Mouse (Mus musculus): ENCODE measurements around the gene Gm4553.
"Not testable (repeated sequence)": the region's sequence is repeated elsewhere in the genome, so short reads cannot be mapped to it uniquely, and the experiment has no call there.

The Gm4553 gene

DNA sequence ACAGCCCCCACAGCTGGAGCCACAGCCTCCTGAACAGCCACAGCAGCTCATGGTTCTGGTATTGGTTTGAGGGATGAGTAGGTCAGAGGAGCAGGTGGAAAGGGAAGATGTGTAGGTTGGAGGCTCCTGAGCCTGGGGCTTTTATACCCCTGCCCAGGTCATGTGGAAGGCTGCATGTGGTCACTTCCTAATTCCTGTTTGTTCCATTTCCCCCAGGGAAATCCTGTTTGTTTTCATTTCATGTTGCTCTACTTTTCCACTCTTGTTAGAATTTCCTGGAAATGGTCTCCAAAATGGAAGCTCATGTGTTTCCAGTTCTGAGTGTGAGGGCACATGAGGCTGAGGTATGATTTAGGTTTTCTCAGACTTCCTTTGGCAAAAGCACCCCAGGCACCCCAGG, at the start of gene Gm4553:
Gene Gm4553 (minus strand): TSS at position 101 of the 400 bp plus-strand sequence.
- not testable (repeated sequence) for DNase-seq (ENCODE audit: low spot score in 2 of 2)

DNA sequence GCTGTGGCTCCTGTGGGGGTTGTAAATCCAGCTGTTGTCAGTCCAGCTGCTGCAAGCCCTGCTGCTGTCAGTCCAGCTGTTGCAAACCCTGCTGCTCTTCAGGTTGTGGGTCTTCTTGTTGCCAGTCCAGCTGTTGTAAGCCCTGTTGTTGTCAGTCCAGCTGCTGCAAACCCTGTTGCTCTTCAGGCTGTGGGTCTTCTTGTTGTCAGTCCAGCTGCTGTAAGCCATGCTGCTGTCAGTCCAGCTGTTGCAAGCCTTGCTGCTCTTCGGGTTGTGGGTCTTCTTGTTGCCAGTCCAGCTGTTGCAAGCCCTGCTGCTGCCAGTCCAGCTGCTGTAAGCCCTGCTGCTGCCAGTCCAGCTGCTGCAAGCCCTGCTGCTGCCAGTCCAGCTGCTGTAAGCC, 46.6 kb upstream of the Gm4553 start:
- not testable (repeated sequence) for DNase-seq (ENCODE audit: low spot score in 2 of 2)

DNA sequence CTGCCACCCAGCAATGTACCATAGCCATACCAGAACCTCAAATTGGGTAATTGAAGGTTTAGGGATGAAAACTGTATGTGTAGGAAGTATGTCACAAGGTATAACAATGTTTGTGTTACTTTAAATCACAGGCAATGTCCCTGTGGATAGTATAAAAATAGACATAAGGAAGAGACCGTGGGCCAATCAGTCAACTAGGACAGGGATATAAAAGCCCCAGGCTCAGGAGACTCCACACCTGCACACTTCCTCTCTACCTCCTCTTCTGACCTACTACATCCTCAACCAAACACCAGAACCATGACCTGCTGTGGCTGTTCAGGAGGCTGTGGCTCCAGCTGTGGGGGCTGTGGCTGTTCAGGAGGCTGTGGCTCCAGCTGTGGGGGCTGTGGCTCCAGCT, 46.0 kb upstream of the Gm4553 start, which contains the start of gene Gm7579:
Gene Gm7579 (plus strand): TSS at position 301 of the 400 bp plus-strand sequence.
- DNase-seq (ENCODE audit: low spot score in 2 of 2), result no peak

DNA sequence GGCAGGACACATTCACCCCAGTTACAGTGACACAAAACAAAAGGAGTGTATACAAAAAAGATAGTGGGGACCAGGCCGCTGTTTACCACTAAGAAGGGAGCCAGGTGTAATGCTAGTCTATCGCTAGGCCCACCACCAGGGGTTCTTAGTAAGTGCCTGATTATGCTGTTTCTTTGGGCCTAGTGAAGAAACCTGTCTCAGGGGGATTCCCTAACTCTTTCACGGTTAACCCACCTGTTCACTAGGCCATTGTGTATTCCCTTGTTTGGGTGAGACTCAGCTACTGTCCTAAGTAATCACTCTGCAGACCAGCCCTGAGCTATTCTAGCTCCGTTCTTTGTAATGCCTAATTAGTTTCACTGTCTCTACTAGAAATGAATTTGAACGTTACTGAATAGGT, 41.4 kb upstream of the Gm4553 start:
- not testable (repeated sequence) for DNase-seq (ENCODE audit: low spot score in 2 of 2)

DNA sequence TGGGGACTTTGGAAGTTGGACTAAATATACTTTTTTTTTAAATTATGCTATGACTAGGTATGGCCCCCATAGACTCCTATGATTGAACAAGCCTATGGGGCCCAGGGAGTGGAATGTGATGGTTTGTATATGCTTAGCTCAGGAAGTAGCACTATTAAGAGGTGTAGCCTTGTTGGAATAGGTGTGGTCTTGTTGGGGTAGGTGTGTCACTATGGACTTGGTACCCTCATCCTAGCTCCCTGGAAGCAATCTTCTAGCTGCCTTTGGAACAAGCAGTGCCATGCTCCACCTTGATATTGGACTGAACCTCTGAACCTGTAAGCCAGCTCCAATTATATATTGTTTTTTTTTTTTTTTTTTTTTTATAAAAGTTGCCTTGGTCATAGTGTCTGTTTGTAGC, 39.9 kb upstream of the Gm4553 start:
- DNase-seq (ENCODE audit: low spot score in 2 of 2), result no peak

DNA sequence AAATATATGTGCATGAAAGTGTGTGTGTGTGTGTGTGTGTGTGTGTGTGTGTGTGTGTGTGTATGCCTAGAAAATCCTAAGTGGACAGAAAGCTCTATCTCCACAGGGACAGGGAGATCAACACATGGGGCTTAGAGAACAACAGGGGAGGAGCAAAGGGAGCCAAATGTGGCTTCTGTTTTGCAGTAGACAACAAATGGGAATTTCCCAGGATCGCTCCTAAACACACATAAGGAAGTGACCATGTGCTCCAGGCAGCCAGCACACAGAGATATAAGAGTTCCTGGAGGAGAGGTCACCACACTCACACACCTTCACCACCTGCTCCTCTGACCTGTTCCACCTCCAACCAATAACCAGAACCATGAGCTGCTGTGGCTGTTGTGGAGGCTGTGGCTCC, 35.5 kb upstream of the Gm4553 start, which contains the start of gene Krtap5-3:
Gene Krtap5-3 (plus strand): TSS at position 301 of the 400 bp plus-strand sequence.
- no peak for DNase-seq (ENCODE audit: low spot score in 2 of 2)

DNA sequence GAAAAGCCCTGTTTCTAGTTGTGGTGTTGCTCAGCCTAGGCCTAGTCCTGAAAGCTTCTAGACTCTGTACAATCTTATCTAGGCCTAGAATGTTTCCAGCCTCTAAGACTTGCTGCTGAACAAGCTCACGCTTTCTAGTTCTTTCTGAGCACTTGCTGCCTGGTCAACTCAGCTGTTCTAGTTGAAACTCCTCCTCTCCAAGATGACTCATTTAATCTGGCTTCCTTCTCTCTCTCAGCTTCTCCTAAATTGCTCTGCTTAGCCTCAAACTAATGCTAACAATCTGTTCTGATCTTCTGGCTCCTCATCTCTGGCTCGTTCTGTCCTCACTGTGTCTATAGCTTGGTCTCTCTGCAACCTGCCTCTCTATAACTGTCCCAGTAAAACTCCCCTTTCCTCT, 33.2 kb upstream of the Gm4553 start:
- no peak for DNase-seq (ENCODE audit: low spot score in 2 of 2)

DNA sequence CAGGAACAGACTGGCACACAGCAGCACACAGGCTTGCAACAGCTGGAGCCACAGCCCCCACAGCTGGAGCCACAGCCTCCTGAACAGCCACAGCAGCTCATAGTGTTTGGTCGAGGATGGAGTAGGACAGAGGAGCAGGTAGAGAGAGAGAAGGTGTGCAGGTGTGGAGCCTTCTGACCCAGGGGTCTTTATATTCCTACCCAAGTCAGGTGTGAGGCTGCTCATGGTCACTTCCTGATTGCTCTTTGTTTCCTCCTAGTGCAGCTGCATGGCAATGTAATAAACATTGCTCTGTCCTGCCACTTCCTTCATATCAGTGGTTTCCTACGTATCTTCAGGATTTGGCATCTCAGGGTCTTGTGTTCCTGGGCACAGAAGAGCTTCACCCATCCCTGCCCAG, 24.8 kb upstream of the Gm4553 start, which contains the start of gene Gm10153:
Gene Gm10153 (minus strand): TSS at position 101 of the 400 bp plus-strand sequence.
- DNase-seq (ENCODE audit: low spot score in 2 of 2), result no peak

DNA sequence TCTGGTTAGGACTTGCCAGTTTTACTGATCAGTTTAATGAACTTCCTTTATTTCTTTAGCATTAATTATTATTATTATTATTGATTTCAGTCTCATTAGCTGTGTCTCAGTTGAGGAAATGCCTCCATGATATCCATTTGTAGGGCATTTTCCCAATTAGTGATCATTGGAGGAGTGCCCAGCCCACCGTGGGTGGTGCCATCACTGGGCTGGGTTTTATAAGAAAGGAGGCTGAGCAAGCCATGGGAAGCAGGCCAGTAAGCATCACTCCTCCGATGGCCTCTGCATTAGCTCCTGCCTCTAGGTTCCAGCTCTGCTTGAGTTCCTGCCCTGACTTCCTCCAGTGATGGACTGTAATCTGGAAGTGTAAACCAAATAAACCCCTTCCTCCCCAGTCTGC, 22.6 kb upstream of the Gm4553 start:
- DNase-seq (ENCODE audit: low spot score in 2 of 2), result no peak

DNA sequence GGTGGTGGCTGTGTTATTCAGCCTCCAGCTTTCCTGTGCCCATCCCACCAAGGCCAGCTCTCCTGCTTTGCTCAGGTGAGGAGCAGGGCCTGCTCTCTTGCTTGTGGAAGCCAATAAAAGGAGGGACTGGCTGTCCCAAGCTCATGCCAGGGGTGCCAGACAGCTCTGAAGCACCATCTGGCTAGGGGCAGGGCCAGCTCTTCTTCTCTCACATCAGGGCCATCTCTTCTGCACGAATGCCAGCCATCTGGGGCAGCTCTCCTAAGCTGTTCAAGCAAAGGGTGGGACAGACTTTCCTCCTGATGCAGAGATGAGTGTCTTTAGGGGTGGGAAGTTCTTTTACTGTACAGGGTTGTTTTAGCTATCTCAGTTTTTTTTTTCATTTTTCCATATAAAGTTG, 15.5 kb upstream of the Gm4553 start:
- DNase-seq (ENCODE audit: low spot score in 2 of 2), result no peak

DNA sequence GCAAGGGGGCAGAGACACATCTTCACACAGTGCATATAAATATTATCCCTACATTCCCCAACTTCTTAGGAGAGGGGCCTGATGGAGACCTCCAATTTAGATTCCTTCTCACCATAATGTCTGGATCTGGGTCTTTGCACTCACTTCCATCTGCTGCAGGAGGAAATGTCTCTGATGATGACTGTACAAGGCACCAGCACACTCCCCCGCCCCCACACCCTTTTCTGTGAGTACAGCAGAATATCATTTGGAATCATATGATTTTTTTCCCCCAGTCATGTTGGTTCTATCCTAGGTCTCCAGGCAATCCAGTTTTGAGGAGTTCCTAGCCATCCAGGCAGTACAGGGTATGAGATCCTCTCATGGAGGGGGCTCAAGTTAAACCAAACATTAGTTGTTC, 13.1 kb upstream of the Gm4553 start:
- DNase-seq (ENCODE audit: low spot score in 2 of 2), result no peak

DNA sequence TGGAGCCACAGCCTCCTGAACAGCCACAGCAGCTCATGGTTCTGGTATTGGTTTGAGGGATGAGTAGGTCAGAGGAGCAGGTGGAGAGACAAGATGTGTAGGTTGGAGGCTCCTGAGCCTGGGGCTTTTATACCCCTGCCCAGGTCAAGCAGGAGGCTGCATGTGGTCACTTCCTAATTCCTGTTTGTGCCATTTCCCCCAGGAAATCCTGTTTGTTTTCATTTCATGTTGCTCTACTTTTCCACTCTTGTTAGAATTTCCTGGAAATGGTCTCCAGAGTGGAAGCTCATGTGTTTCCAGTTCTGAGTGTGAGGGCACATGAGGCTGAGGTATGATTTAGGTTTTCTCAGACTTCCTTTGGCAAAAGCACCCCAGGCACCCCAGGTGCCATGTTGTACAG, 10.4 kb upstream of the Gm4553 start, which contains the start of gene Krtap5-2:
Gene Krtap5-2 (minus strand): TSS at position 101 of the 400 bp plus-strand sequence.
- not testable (repeated sequence) for DNase-seq (ENCODE audit: low spot score in 2 of 2)

DNA sequence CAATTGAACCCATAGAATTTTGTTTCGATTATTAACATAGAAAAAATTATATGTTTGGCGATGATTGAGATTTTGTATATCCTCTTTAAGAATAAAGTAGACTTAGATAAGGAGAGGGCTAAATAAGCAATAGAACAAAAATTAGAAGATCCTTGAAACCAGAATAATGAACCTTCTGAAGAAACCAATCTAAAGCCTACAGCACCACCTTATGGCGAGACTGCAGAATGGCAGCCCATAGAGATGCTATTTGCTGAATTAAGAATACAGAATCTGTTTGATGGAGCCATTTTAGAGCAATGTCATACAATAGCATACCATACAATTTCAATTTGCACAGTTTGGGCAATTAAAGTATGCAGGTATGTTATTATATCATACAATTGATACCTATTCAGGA, 4.3 kb upstream of the Gm4553 start:
- no peak for DNase-seq (ENCODE audit: low spot score in 2 of 2)

DNA sequence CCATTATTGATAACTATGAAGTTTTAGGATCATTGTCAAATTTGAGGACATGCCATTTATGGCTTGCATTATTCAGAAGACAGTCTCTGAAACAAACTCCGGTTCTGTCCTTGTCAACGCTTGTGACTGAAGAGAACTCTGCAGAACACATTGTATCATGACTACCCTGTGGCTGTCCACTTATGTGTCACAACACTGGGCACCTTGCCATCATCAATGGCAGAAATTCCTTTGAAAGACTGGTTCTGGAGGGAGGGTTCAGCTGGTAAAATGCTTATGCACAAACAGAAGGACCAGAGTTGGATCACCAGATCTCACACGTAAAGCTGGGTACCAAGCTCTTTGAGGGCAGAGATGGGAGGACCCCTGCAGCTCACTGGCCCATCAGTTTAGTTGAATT, 6.2 kb downstream of the Gm4553 start:
- DNase-seq (ENCODE audit: low spot score in 2 of 2), result no peak

DNA sequence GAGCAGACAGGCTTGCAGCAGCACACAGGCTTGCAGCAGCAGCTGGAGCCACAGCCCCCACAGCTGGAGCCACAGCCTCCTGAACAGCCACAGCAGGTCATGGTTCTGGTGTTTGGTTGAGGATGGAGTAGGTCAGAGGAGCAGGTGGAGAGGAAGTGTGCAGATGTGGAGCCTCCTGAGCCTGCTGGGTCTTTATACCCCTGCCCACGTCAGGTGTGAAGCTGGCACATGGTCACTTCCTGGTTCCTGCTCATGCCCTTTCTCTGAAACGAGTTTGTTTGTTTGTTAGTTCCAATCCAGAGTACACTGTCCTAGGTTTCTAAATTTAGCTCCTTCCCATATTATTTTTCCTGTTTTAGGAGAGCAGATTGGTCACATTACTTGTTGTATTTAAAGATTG, 8.5 kb downstream of the Gm4553 start, which contains the start of gene Gm29735:
Gene Gm29735 (minus strand): TSS at position 101 of the 400 bp plus-strand sequence.
- not testable (repeated sequence) for DNase-seq (ENCODE audit: low spot score in 2 of 2)

DNA sequence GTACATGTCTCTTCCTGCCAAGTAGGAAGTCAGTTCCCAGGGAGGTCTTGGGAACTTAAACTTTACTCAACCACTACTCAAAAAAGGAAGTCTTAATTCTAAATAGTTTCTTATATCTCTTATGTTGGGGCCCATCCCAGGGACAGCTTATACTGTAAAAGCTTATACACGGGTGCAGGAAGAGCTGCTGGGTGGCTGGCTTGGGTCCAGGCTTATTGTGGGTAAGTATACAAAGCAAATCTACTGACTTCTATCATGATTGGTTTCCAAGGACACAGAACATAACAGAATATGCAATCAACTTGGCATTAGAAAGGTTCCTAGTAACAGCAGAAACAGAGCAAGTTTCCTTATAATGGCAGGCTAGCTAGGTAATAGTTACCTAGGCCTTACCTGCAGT, 10.2 kb downstream of the Gm4553 start:
- no peak for DNase-seq (ENCODE audit: low spot score in 2 of 2)

DNA sequence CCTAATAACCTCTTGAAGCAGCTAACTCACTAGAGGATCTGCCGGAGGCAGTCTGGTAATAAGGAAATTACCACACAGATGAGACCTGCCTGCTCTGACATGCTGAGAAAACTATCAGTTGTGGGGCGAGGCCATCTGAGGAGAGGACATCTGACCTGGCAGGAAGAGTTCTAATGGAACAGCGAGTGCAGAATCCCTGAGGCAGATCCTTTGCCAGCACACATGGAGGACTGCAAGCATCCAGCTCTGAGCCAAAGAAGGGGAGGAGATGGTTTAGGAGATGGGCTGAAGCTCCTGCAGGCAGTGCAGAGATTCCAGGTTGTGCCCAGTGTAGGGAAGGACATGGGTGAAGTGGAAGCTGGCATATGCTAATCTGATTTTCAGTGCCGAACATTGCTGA, 13.3 kb downstream of the Gm4553 start:
- no peak for DNase-seq (ENCODE audit: low spot score in 2 of 2)

DNA sequence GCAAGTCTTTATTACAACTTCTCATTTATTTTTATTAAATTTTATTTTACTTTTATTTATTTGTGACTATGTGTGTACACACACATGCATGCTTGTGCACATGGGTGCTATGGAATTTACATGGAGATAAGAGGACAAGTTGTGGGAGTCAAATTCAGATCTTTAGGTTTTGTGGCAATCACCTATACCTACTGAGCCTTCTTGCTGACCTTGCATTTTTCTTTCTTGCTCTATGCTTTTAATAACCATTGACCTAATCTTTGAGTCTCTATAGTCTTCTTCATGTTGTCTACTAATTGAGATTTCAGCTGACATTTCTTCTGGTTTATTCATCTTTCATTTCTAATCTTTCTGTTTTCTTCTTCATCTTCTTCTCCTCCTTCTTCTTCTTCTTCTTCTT, 16.9 kb downstream of the Gm4553 start:
- no peak for DNase-seq (ENCODE audit: low spot score in 2 of 2)

DNA sequence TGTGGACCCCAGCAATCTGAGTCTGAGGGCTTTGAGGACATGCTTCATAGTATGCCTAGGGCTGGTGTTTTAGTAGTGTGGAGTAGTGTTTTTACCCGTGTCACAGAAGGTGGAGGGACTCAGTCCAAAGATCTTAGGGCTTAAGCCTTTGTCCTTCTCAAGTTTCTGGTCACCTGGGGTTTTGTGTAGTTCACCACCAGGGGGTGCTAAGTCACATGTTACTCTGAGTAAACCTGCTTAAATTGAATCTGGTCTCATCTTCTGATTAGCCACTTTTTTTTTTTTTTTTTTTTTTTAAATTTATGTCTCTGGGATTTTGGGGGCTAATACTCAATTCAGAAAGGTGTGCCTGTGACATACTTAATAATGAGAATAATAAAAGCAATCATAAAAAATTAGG, 19.5 kb downstream of the Gm4553 start:
- DNase-seq (ENCODE audit: low spot score in 2 of 2), result peak in 1 of 2 experiments; percentile 22

DNA sequence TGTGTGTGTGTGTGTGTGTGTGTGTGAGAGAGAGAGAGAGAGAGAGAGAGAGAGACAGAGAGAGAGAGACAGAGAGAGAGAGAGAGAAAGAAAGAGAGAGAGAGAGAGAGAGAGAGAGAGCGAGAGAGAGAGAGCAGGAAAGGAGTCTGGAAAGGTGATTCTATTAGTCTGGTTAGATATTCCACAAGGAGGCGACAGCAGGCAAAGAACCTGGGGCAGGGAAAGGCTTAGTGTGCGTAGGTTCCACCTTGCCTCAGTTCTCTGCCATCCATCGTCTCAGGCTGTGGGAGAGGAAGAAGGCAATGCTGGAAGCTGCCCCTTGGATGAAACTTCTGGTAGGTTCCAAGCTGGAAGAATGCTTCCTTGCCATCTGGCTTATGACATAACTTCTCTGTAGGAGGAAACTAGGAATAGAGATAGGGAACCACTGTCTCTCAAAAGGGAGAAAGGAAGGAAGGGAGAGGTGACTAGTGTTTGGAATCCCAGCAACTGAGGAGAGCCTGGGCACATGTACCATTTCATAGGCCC, 20.1 kb downstream of the Gm4553 start:
- DNase-seq (ENCODE audit: low spot score in 2 of 2), result no peak

DNA sequence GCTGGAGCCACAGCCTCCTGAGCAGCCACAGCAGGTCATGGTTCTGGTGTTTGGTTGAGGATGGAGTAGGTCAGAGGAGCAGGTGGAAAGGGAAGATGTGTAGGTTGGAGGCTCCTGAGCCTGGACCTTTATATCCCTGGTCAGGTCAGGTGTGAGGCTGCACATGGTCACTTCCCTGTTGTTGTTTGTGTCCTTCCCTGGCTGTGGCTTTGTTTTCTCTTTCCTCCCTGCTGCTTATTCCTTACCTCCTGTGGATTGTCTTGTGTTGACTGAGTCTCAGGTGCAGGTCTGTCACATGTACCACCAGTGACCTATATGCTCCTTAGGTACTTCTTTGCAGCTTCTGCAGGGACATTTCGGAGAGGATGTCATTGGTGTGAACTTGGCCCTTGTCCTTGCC, 21.0 kb downstream of the Gm4553 start, which contains the start of gene Gm45337:
Gene Gm45337 (minus strand): TSS at position 101 of the 400 bp plus-strand sequence.
- DNase-seq (ENCODE audit: low spot score in 2 of 2), result no peak

DNA sequence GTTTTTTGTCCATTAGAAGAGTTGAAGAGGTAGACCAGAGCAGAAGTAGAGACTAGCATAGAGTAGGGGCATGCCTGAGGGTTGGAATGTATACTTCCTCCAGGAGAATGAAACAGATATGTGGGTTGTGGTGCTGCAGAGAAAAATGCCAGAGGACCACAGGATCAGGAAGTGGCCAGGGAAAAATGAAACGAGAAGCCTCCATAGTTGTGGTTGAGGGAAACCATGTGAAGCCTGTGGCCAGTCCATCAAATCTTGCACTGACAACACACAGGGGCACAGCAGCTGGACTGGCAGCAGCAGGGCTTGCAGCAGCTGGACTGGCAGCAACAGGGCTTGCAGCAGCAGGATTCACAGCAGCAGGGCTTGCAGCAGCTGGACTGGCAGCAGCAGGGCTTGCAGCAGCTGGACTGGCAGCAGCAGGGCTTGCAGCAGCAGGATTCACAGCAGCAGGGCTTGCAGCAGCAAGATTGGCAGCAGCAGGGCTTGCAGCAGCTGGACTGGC, 22.0 kb downstream of the Gm4553 start:
- DNase-seq (ENCODE audit: low spot score in 2 of 2), result not testable (repeated sequence)

DNA sequence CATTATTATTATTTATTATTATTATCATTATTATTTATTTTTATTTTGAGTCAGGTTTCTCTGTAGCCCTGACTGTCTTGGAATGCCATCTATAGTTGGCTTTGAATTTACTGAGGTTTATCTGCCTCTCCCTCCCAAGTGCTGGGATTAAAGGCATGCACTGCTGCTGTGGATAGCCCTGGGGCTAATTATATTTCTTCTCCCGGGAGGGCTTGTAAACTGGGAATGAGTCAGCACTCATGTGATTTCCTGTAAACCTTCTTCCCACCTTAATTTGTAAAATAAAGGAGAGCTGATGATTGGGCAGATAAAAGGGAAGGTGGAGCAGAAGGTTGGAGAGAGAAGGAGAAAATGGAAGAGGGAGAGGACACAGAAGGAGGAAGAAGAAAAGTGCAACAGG, 24.8 kb downstream of the Gm4553 start:
- no peak for DNase-seq (ENCODE audit: low spot score in 2 of 2)

DNA sequence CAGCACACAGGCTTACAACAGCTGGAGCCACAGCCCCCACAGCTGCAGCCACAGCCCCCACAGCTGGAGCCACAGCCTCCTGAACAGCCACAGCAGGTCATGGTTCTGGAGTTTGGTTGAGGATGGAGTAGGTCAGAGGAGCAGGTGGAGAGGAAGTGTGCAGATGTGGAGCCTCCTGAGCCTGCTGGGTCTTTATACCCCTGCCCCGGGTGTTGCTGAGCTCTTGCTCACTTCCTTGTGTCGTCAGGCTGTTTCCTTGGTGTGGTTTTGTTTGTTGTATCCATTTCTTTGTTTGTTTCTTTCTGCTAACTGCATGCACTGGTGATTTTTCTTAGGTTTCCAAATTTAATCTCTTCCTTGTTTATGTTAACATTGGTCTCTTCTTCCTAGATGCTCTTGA, 29.6 kb downstream of the Gm4553 start, which contains the start of gene Gm39115:
Gene Gm39115 (minus strand): TSS at position 101 of the 400 bp plus-strand sequence.
- not testable (repeated sequence) for DNase-seq (ENCODE audit: low spot score in 2 of 2)

Measured in spleen, postnatal 36 days (tissue).